Mouse (Mus musculus) ES-Bruce4 (cell line): Measurements from ENCODE around the gene Nrg4. TPM values are rescaled to one million over a fixed set of nuclear protein-coding genes. Genes with fewer than 3 reads are reported as not detected.

Experiments used
- H3K27ac ChIP-seq: 2 replicates; pipeline ENCODE4 v1.5.1; 2012; ENCODE audit warnings: low read length, inconsistent platforms; ENCODE audit not compliant: insufficient read depth
- H3K27me3 ChIP-seq: 2 replicates; pipeline ENCODE4 v1.6.1; 2012; ENCODE audit warnings: mild to moderate bottlenecking, low read length, inconsistent platforms; ENCODE audit not compliant: control insufficient read depth, poor library complexity, insufficient read depth, severe bottlenecking
- H3K36me3 ChIP-seq: 2 replicates; pipeline ENCODE4 v1.6.1; 2012; ENCODE audit warnings: inconsistent platforms, mild to moderate bottlenecking, low read length, moderate library complexity; ENCODE audit not compliant: control insufficient read depth, poor library complexity, insufficient read depth, severe bottlenecking
- H3K4me1 ChIP-seq: one replicate; pipeline ENCODE4 v1.8.1; 2011; ENCODE audit warnings: low read length; ENCODE audit not compliant: control insufficient read depth, insufficient read depth
- H3K4me3 ChIP-seq: 2 replicates; pipeline ENCODE4 v1.5.1; 2011; ENCODE audit warnings: low read depth, mild to moderate bottlenecking, low read length
- H3K9ac ChIP-seq: 2 replicates; pipeline ENCODE4 v1.6.1; 2012; ENCODE audit warnings: low read depth, mild to moderate bottlenecking, inconsistent platforms; ENCODE audit not compliant: poor library complexity, severe bottlenecking
- H3K9me3 ChIP-seq: replicated peaks from 2 replicates; pipeline ENCODE4 v1.6.1; 2012; ENCODE audit warnings: mild to moderate bottlenecking, low read length, inconsistent platforms; ENCODE audit not compliant: control insufficient read depth, poor library complexity, insufficient read depth, severe bottlenecking
- CTCF ChIP-seq: IDR thresholded peaks from one replicate; pipeline ENCODE4 v1.8.1; 2011; ENCODE audit warnings: low read depth, low read length
- EP300 ChIP-seq: IDR thresholded peaks from 2 replicates; pipeline ENCODE4 v1.6.1; 2011; ENCODE audit warnings: low read depth, low read length; ENCODE audit not compliant: insufficient read depth
- POLR2A ChIP-seq: IDR thresholded peaks from one replicate; pipeline ENCODE4 v1.8.1; 2011; ENCODE audit warnings: low read length; ENCODE audit not compliant: insufficient read depth
- polyA plus RNA-seq: library from polyadenylated mRNA; stranded (reverse); fragments of >200 nt; gene quantifications from 2 replicates; pipeline ENCODE4 v1.2.4, GENCODE M21; 2011; ENCODE audit warnings: low read depth; ENCODE audit not compliant: missing spikeins, insufficient read depth, insufficient read length

The Nrg4 gene
- polyA plus RNA-seq, 1 experiment: 2.8 TPM

- no peak overlapping the region for H3K27ac ChIP-seq
- H3K36me3 ChIP-seq: no peaks in the 10 kb centered on the region
- H3K4me1 ChIP-seq: no peaks in the 10 kb centered on the region
- TF ChIP-seq CTCF (no peak), POLR2A (no peak), EP300 (no peak)
- no peaks in the 10 kb centered on the region; the same call in 1 of the 2 replicates for H3K27me3 ChIP-seq
- no peak overlapping the region for H3K9ac ChIP-seq
- H3K9me3 ChIP-seq: no peaks in the 10 kb centered on the region
- H3K4me3 ChIP-seq: no peak overlapping the region
Measured at GRCm38 (mm10) chr9:55360372-55360771, 33.7 kb upstream of the Nrg4 start.

- Histone ChIP-seq H3K9me3 (no peaks in the 10 kb centered on the region), H3K27ac (no peak overlapping the region), H3K27me3 (no peaks in the 10 kb centered on the region), H3K36me3 (no peaks in the 10 kb centered on the region), H3K4me3 (no peak overlapping the region), H3K9ac (no peak overlapping the region), H3K4me1 (no peaks in the 10 kb centered on the region)
- TF ChIP-seq POLR2A: no peak
- TF ChIP-seq CTCF: no peak
- no peak for TF ChIP-seq EP300
Measured at GRCm38 (mm10) chr9:55357164-55357563, 30.5 kb upstream of the Nrg4 start.

GRCm38 (mm10) chr9:55355270-55355834 is 28.7 kb upstream of the Nrg4 start:
- no peaks in the 10 kb centered on the region for H3K4me1 ChIP-seq
- H3K36me3 ChIP-seq: no peaks in the 10 kb centered on the region
- H3K9ac ChIP-seq: no peak overlapping the region
- no peak overlapping the region for H3K27ac ChIP-seq
- H3K27me3 ChIP-seq: no peaks in the 10 kb centered on the region
- TF ChIP-seq POLR2A (no peak), EP300 (no peak), CTCF (no peak)
- no peaks in the 10 kb centered on the region for H3K9me3 ChIP-seq
- H3K4me3 ChIP-seq: no peak overlapping the region

- Histone ChIP-seq H3K27ac (no peak overlapping the region), H3K4me3 (no peak overlapping the region), H3K27me3 (no peaks in the 10 kb centered on the region), H3K9ac (no peak overlapping the region), H3K9me3 (no peaks in the 10 kb centered on the region), H3K36me3 (no peaks in the 10 kb centered on the region), H3K4me1 (no peaks in the 10 kb centered on the region)
- TF ChIP-seq POLR2A (no peak), CTCF (no peak), EP300 (no peak)
Measured at GRCm38 (mm10) chr9:55354686-55355085, 28.0 kb upstream of the Nrg4 start.

GRCm38 (mm10) chr9:55348664-55349063 is 22.0 kb upstream of the Nrg4 start:
- no peaks in the 10 kb centered on the region for H3K9me3 ChIP-seq
- no peaks in the 10 kb centered on the region for H3K36me3 ChIP-seq
- no peaks in the 10 kb centered on the region for H3K4me1 ChIP-seq
- no peak overlapping the region for H3K4me3 ChIP-seq
- TF ChIP-seq CTCF: no peak
- no peak for TF ChIP-seq POLR2A
- TF ChIP-seq EP300: no peak
- H3K27me3 ChIP-seq: no peaks in the 10 kb centered on the region
- no peak overlapping the region for H3K27ac ChIP-seq
- H3K9ac ChIP-seq: no peak overlapping the region

- no peaks in the 10 kb centered on the region for H3K4me1 ChIP-seq
- no peak for TF ChIP-seq EP300
- no peak overlapping the region for H3K4me3 ChIP-seq
- H3K9me3 ChIP-seq: no peaks in the 10 kb centered on the region
- no peak overlapping the region for H3K27ac ChIP-seq
- no peaks in the 10 kb centered on the region for H3K36me3 ChIP-seq
- no peaks in the 10 kb centered on the region for H3K27me3 ChIP-seq
- no peak overlapping the region for H3K9ac ChIP-seq
Measured at GRCm38 (mm10) chr9:55345332-55345731, 18.7 kb upstream of the Nrg4 start.
